Mouse (Mus musculus) heart, postnatal 4 days (tissue): Measurements from ENCODE around the gene Krt26. TPM values are rescaled to one million over a fixed set of nuclear protein-coding genes. Genes with fewer than 3 reads are reported as not detected.

Source experiments
- DNase-seq: peaks from one replicate; pipeline ENCODE4 v3.0.0; 2021
- total RNA-seq, 2 experiments: library from RNA; stranded (reverse); gene quantifications; 2 replicates each; pipeline ENCODE4 v1.2.3; 2021

The Krt26 gene
- total RNA-seq, 2 experiments from 2014 or later = not detected

- DNase-seq = no peak
Measured at GRCm38 (mm10) chr11:99284011-99284410, 53.8 kb downstream of the Krt26 start.

GRCm38 (mm10) chr11:99283334-99283733, 54.4 kb downstream of the Krt26 start:
- no peak for DNase-seq

DNA sequence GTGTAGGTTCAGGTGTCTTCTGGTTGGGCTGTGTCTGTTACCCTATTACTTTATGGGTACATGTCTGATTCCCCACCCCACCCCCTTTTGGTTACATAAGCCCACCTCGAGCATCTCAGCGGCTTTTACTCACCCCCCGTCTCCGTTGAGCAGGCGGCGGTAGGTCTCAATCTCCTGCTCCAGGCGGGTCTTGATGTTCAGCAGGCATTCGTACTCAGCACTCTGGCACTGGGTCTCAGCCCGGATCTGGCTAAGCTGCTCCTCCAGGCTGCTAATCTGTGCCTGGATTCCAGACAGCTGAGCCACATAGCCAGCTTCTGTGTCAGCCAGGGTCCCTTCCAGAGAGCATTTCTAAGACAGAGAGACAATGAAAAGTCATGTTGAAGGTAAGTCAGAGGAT, 56.6 kb downstream of the Krt26 start:
- DNase-seq = no peak

DNA sequence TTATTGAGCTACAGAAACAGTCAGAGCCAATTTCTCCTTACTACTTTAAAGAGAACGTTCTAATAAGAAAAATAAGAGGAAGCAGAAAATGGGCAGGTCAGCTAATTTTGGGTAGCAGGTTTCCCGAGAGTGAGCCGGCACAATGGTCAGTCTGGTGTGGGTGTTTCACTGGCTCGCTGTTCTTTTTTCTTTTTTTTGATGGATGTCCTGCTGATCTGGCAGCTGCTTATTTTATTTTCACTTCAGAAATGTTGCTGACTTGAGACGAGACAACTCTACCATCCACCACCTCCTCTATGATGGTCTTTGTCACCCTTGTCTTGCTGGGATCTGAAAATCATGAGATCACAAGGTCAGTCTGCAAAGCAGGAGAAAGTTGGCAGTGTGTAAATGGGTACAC, 57.8 kb downstream of the Krt26 start:
- no peak for DNase-seq

Other genes starting within 250 kb of the Krt26 start
- gene Tns4, start 248.7 kb downstream of the Krt26 start, total RNA-seq = under 1 TPM in 1 of 2 experiments, not detected in 1; 0.14 TPM
- under 1 TPM; 0.56 to 0.67 TPM for gene Ccr7, start 182.9 kb downstream of the Krt26 start, total RNA-seq
- gene Smarce1, start 106.9 kb downstream of the Krt26 start, total RNA-seq = 10 to 100 TPM; 92.8 to 99.8 TPM
- gene Krt222, start 93.9 kb downstream of the Krt26 start, total RNA-seq = 1 to 10 TPM; 7.5 to 8.2 TPM
- not detected for gene Krt24, start 52.7 kb downstream of the Krt26 start, total RNA-seq
- gene Krt25, start 15.0 kb downstream of the Krt26 start, total RNA-seq = under 1 TPM; 0.14 to 0.31 TPM
- gene Krt27, start 13.1 kb upstream of the Krt26 start, total RNA-seq = not detected
- not detected for gene Krt28, start 36.9 kb upstream of the Krt26 start, total RNA-seq
- gene Krt10, start 51.4 kb upstream of the Krt26 start, total RNA-seq = 1 to 10 TPM; 8.6 to 9.5 TPM
- not detected for gene Krt12, start 84.3 kb upstream of the Krt26 start, total RNA-seq
- under 1 TPM; 0.21 to 0.79 TPM for gene Krt20, start 100.2 kb upstream of the Krt26 start, total RNA-seq
- gene Krt23, start 155.2 kb upstream of the Krt26 start, total RNA-seq = not detected
- not detected for gene Krt39, start 183.4 kb upstream of the Krt26 start, total RNA-seq
- gene Krt40, start 205.2 kb upstream of the Krt26 start, total RNA-seq = not detected
- gene Krtap3-3, start 212.9 kb upstream of the Krt26 start, total RNA-seq = not detected
- gene Krtap3-2, start 218.9 kb upstream of the Krt26 start, total RNA-seq = not detected
- not detected for gene Gm11939, start 221.5 kb upstream of the Krt26 start, total RNA-seq
- gene Krtap3-1, start 228.7 kb upstream of the Krt26 start, total RNA-seq = not detected
- not detected for gene Krtap1-5, start 243.1 kb upstream of the Krt26 start, total RNA-seq
- not detected for gene Krtap1-4, start 245.7 kb upstream of the Krt26 start, total RNA-seq